Mouse (Mus musculus) midbrain, embryonic 16.5 days (tissue): ENCODE data around the gene Methig1. TPM values are rescaled to one million over a fixed set of nuclear protein-coding genes. Genes with fewer than 3 reads are reported as not detected.
"Not testable (repeated sequence)": the region's sequence is repeated elsewhere in the genome, so short reads cannot be mapped to it uniquely, and the experiment has no call there.

Experiments
- ATAC-seq: fragments of 200-750 bp; cut with Nextera tagmentation; 2 replicates; pipeline ENCODE4 v1.8.0; 2017; ENCODE audit warnings: moderate TSS enrichment
- H3K27ac ChIP-seq: fragments of 300-500 bp; sonication (generic); 2 replicates; pipeline ENCODE4 v1.5.1; 2014; ENCODE audit warnings: mild to moderate bottlenecking, low read length, mixed read lengths
- H3K27me3 ChIP-seq: fragments of 300-500 bp; sonication (generic); 2 replicates; pipeline ENCODE4 v1.6.1; 2014; ENCODE audit warnings: low read depth, low read length, mixed read lengths; ENCODE audit not compliant: control insufficient read depth, insufficient read depth
- H3K36me3 ChIP-seq: fragments of 300-500 bp; sonication (generic); 2 replicates; pipeline ENCODE4 v1.6.1; 2014; ENCODE audit warnings: mild to moderate bottlenecking, low read length, moderate library complexity, mixed read lengths; ENCODE audit not compliant: control insufficient read depth, insufficient read depth
- H3K4me1 ChIP-seq: fragments of 300-500 bp; sonication (generic); 2 replicates; pipeline ENCODE4 v1.6.1; 2014; ENCODE audit warnings: mild to moderate bottlenecking, low read length, mixed read lengths; ENCODE audit not compliant: control insufficient read depth, insufficient read depth
- H3K4me2 ChIP-seq: fragments of 300-500 bp; sonication (generic); 2 replicates; pipeline ENCODE4 v1.6.1; 2014; ENCODE audit warnings: mild to moderate bottlenecking, low read length, mixed read lengths
- H3K4me3 ChIP-seq: fragments of 300-500 bp; sonication (generic); 2 replicates; pipeline ENCODE4 v1.5.1; 2014; ENCODE audit warnings: low read depth, mild to moderate bottlenecking, low read length, moderate library complexity, mixed read lengths
- H3K9ac ChIP-seq: fragments of 300-500 bp; sonication (generic); 2 replicates; pipeline ENCODE4 v1.6.1; 2014; ENCODE audit warnings: low read depth, low read length, mixed read lengths
- H3K9me3 ChIP-seq: fragments of 300-500 bp; sonication (generic); replicated peaks from 2 replicates; pipeline ENCODE4 v1.6.1; 2014; ENCODE audit warnings: mild to moderate bottlenecking, low read length, mixed read lengths; ENCODE audit not compliant: control insufficient read depth, poor library complexity, severe bottlenecking
- WGBS: fragments of 180-500 bp; shearing (Covaris S2); extraction: QIAGEN DNeasy Blood & Tissue Kit; methylation state at CpG from one replicate; pipeline ENCODE4 v1.1.7; 2014; 5-methylcytosine and 5-hydroxymethylcytosine counted together
- polyA plus RNA-seq: library from polyadenylated mRNA; unstranded; fragments of >200 nt; fragmentation: Nextera tagmentation; extraction: Ambion mirVana; gene quantifications from 2 replicates; pipeline ENCODE4 v1.2.1, GENCODE M21; 2015

Methig1 gene
- polyA plus RNA-seq, 1 experiment from 2014 or later: not detected

- Histone ChIP-seq H3K27me3 (no peaks in the 10 kb centered on the region), H3K9ac (no peak within 1 kb of the TSS), H3K36me3 (no peaks in the 10 kb centered on the region), H3K4me3 (no peak within 1 kb of the TSS), H3K4me1 (no peaks in the 10 kb centered on the region), H3K9me3 (no peaks in the 10 kb centered on the region), H3K4me2 (no peak within 1 kb of the TSS), H3K27ac (no peak within 1 kb of the TSS)
- WGBS: 73% methylated on average over 10 of the region's 10 CpGs
- ATAC-seq: no peak
Measured at GRCm38 (mm10) chr15:100334629-100335028, 18.3 kb upstream of the Methig1 start, which contains the start of gene Mettl7a3. Gene Mettl7a3 (plus strand): TSS chr15:100334929.

GRCm38 (mm10) chr15:100337328-100337727, 15.6 kb upstream of the Methig1 start:
- not testable (repeated sequence) for H3K27me3 ChIP-seq, H3K4me1 ChIP-seq, H3K4me3 ChIP-seq, H3K9ac ChIP-seq, H3K9me3 ChIP-seq, H3K27ac ChIP-seq, H3K4me2 ChIP-seq, H3K36me3 ChIP-seq, ATAC-seq

- not testable (repeated sequence) for ATAC-seq, H3K4me2 ChIP-seq, H3K36me3 ChIP-seq, H3K27me3 ChIP-seq, H3K9ac ChIP-seq, H3K4me3 ChIP-seq, H3K27ac ChIP-seq, H3K9me3 ChIP-seq, H3K4me1 ChIP-seq
- 50% methylated on average over 9 of the region's 10 CpGs for WGBS
Measured at GRCm38 (mm10) chr15:100337847-100338246, 15.1 kb upstream of the Methig1 start.

DNA sequence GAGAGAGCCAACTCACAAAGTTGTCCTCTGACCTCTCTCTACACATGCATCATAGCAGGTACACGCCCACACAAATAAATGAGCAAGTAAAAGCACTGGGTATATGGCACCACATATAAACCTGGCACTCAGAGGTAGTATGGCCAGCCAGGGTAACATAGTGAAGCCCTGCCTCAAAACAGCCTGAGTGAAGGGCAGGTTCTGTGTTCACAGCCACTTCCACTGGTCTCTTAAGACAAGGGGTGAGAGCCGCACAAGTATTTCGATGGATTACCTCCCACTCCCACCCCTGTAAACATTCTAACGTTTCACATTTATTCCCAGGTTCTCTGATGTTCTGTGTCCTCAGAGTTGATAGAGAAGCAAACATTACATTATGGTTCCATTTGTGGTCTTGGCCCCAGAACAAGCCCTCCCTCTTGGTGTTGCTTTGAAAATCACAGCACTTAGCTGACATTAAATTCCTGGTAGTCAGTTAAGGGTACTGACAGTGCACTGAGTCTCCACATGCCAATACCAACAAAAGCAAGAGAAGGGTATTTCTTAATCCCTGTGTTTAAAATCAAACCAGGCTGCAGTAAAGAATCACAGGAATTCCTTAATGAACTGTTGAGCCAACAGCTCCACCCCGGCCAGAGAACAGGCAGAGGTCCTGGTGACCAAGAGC, 11.5 kb upstream of the Methig1 start:
- not testable (repeated sequence) for H3K9me3 ChIP-seq, H3K9ac ChIP-seq, H3K36me3 ChIP-seq, H3K4me3 ChIP-seq, H3K27me3 ChIP-seq, H3K4me2 ChIP-seq, H3K27ac ChIP-seq, ATAC-seq, H3K4me1 ChIP-seq
- 77% methylated on average over 4 of the region's 5 CpGs for WGBS

DNA sequence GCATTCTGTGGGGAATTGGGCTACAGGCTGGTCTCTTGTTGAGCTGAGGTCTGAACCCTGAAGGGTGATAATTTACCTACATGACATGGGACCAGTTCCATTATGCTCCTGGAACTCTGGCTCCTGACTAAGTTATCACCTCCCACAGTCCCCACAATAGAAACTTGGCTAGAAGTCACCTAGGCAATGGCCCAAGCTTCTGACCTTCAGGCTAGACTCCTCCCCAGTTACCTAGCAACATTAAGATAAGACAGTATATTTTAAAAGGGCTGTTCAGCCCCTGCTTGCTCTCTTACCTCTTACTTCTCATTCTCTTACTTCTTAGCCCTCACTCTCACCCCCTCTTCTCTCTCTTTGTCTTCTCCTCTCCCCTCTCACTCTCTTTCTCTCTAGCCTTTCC, 7.5 kb upstream of the Methig1 start:
- Histone ChIP-seq H3K4me2 (no peak overlapping the region), H3K4me1 (no peaks in the 10 kb centered on the region), H3K4me3 (no peak overlapping the region), H3K9me3 (no peaks in the 10 kb centered on the region), H3K27ac (no peak overlapping the region), H3K27me3 (no peaks in the 10 kb centered on the region), H3K36me3 (no peaks in the 10 kb centered on the region), H3K9ac (no peak overlapping the region)
- ATAC-seq: no peak

DNA sequence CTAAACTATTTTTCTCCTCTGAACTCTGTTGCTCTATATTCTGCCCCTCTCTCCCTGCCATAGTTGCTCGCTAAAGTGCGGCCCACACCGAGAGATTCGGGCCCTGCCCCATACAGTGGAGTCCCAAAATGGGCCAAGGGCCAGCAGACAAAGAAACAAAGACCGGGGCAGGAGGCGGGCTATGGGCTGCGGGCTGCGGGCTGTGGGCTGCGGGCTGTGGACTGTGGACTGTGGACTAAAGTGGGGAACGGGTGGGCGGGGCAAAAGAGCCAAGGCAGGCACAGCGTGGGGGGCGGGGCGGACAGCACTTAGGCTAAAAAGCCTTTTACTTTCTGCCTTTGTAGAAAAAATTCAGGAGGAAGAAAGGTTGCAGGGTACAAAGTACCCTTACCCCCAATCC, 6.2 kb upstream of the Methig1 start:
- 71% methylated on average over 14 of the region's 14 CpGs for WGBS
- Histone ChIP-seq H3K27ac (no peak overlapping the region), H3K4me2 (no peak overlapping the region), H3K27me3 (no peaks in the 10 kb centered on the region), H3K4me3 (no peak overlapping the region), H3K36me3 (no peaks in the 10 kb centered on the region), H3K9ac (no peak overlapping the region), H3K9me3 (no peaks in the 10 kb centered on the region), H3K4me1 (no peaks in the 10 kb centered on the region)
- no peak for ATAC-seq

- H3K27me3 ChIP-seq: no peaks in the 10 kb centered on the region
- WGBS: 48% methylated on average over 2 of the region's 2 CpGs
- H3K4me3 ChIP-seq: no peak overlapping the region
- no peak overlapping the region for H3K9ac ChIP-seq
- H3K36me3 ChIP-seq: no peaks in the 10 kb centered on the region
- H3K4me1 ChIP-seq: no peaks in the 10 kb centered on the region
- H3K4me2 ChIP-seq: no peak overlapping the region
- H3K27ac ChIP-seq: no peak overlapping the region
- H3K9me3 ChIP-seq: no peaks in the 10 kb centered on the region
- no peak for ATAC-seq
Measured at GRCm38 (mm10) chr15:100349496-100349895, 3.5 kb upstream of the Methig1 start.

DNA sequence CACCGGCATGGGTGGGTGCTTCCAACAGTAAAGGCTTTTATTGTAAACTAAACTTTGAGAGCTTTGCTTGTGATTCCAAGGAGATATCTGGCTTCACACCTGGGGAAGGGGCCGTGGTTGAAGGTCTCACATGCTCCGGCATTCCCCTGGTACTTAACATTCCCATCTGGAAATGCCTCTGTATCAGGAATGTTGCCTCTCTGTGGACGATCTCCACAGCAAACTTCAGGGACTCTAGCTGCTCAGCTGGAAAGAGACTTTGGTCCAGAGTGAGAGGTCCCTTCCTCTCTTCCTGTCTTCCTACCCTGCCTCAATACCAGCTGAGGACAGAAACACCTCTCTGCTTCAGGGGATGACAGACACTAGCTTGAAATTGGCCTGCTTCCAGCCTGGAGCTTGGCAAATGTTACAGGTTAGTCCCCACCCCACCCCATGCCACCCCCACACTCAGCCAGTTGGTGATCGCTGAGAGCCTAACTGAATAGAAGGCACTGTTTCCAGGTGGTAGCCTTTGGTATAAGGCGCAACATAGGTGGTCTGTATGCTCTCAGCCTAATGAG, 1.4 kb upstream of the Methig1 start:
- WGBS: 82% methylated on average over 6 of the region's 6 CpGs
- Histone ChIP-seq H3K4me3 (no peak overlapping the region), H3K4me1 (no peaks in the 10 kb centered on the region), H3K9ac (no peak overlapping the region), H3K4me2 (no peak overlapping the region), H3K9me3 (no peaks in the 10 kb centered on the region), H3K27me3 (no peaks in the 10 kb centered on the region), H3K27ac (no peak overlapping the region), H3K36me3 (no peaks in the 10 kb centered on the region)
- no peak for ATAC-seq

- H3K9ac ChIP-seq, H3K4me2 ChIP-seq, H3K9me3 ChIP-seq, ATAC-seq, H3K27me3 ChIP-seq, H3K36me3 ChIP-seq, H3K4me1 ChIP-seq, H3K27ac ChIP-seq, H3K4me3 ChIP-seq: not testable (repeated sequence)
- 96% methylated on average over 9 of the region's 22 CpGs for WGBS
Measured at GRCm38 (mm10) chr15:100353399-100353798, 450 bp downstream of the Methig1 start.
